Mouse (Mus musculus) brain, embryonic 14.5 days (tissue): ENCODE results near the gene BC025920. TPM values are rescaled to one million over a fixed set of nuclear protein-coding genes. Genes with fewer than 3 reads are reported as not detected.
A peak's percentile ranks its signal among the peaks of the same experiment; 100 is the strongest.

Source experiments
- DNase-seq: peaks from one replicate; pipeline ENCODE4 v3.0.0-alpha.2; 2011; ENCODE audit warnings: low read depth
- CTCF ChIP-seq: fragments of 200-500 bp; IDR thresholded peaks from 2 replicates; pipeline ENCODE4 v1.5.1; 2012; ENCODE audit warnings: inconsistent platforms, mild to moderate bottlenecking, moderate library complexity, borderline replicate concordance; ENCODE audit not compliant: insufficient read depth, insufficient read length; ENCODE audit errors: extremely low read depth
- POLR2A ChIP-seq: fragments of 200-500 bp; IDR thresholded peaks from 2 replicates; pipeline ENCODE4 v1.6.1; 2012; ENCODE audit warnings: mild to moderate bottlenecking, inconsistent platforms, borderline replicate concordance; ENCODE audit not compliant: poor library complexity, insufficient read depth, insufficient read length, severe bottlenecking; ENCODE audit errors: extremely low read depth
- polyA plus RNA-seq: library from polyadenylated mRNA; depleted of rRNA; stranded (reverse); fragments of >200 nt; gene quantifications from 2 replicates; pipeline ENCODE4 v1.2.3, GENCODE M21; 2012; rRNA removed

BC025920 gene
- polyA plus RNA-seq, 1 experiment = 5.5 TPM

- no peak for TF ChIP-seq POLR2A
- TF ChIP-seq CTCF = no peak
Observed at GRCm38 (mm10) chr10:81641566-81641965, 35.5 kb downstream of the BC025920 start.

DNA sequence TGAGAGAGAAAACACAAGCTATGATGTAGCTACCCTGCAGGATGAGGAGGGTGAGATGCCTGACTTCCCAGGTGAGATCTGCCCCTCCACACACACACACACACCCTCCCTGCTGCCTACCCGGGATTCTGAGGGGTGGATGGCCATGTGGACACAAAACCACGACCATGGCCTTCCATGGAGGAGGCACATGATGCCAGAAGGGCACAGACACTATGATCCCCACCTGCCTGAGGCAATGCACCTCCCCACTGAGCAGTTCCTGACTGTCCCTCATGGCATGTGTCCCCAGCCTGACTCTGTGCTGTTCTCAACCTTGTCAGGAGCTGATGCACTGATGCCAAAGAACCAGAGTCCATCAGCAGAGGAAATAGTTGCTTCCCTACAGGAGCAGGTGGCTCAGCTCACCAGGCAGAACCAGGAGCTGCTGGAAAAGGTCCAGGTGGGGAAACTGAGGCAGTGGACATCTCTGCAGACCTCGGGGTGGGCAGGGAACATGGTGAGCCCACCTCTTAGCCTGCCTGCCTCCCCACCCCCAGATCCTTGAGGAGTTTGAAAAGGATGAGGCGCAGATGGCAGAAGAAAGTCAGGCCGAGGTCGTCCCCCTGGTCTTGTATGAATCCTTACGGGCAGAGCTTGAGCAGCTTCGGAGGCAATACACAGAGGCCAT lies 36.0 kb downstream of the BC025920 start:
- DNase-seq = no peak
- no peak for TF ChIP-seq POLR2A
- TF ChIP-seq CTCF = no peak

More at GRCm38 (mm10) chr10:81641566-81641965, 35.5 kb downstream of the BC025920 start:
- DNase-seq = no peak

GRCm38 (mm10) chr10:81642648-81643448 lies 36.8 kb downstream of the BC025920 start:
- no peak for TF ChIP-seq CTCF
- no peak for TF ChIP-seq POLR2A
- DNase-seq = peak; percentile 9

DNA sequence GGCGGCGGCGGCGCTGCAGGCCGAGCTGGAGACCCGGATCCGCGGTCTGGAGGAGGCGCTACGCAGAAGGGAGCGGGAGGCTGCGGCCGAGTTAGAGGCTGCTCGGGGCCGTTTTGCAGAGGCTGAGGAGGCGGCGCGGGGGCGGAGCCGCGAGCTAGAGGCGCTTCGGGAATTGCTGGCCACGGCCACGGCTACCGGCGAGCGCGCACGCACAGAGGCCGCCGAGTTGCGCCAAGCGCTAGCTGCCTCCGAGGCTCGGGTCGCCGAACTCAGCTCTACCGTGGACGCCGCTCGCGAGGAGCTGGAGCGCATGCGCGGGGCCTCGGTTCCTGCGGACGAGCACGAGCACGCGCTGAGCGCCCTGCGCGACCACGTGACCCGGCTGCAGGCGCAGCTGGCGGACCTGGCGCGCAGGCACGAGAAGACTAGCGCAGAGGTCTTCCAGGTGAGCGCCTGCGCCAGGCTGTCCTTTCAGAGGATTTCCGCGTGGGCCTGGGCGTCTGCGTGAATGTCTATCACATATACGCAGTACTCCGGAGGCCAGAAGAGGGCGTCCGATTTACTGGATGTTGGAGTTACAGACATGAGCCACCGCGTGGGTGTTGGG lies 37.5 kb downstream of the BC025920 start:
- TF ChIP-seq POLR2A (peak; percentile 92), CTCF (peak; percentile 56; the same call in 1 of the 2 replicates)
- DNase-seq = peak; percentile 98

DNA sequence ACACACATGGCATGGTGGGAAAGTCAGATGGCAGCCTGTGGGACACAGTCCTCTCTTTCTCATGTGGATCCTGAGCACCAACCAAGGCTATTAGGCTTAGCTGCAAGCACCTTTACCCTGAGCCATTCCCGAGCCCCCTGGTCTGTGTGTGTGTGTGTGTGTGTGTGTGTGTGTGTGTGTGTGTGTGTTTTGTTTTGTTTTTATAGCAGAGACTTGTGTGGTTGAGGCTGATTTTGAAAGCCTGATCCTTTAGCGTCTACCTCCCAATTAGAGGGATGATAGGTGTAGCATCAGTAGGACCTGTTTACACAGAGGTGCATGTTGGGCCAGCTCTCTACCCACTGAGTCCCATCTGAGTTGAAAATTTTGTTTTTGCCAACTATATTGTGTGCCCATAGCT lies 38.1 kb downstream of the BC025920 start:
- no peak for DNase-seq
- no peak for TF ChIP-seq POLR2A
- no peak for TF ChIP-seq CTCF

GRCm38 (mm10) chr10:81644716-81645115 lies 38.6 kb downstream of the BC025920 start:
- DNase-seq = no peak
- no peak for TF ChIP-seq POLR2A
- no peak for TF ChIP-seq CTCF

DNA sequence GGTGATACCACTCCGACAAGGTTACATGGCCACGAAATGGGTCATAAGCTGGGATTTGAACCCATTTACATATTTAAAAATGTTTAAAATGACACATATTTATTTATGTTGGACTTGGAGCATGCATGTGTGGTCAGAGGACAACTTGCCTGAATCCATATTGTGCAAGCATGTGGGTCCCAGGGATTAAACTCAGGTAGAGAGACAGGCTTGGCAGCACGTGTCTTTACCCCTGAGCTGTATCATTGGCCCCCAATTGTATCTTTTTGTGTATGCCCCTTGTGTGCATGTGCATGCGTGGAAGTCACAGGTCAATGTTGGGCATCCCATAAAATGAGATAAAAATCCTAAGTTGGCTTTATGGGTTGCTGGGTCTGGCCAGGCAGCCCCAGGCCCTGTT lies 39.3 kb downstream of the BC025920 start:
- DNase-seq = no peak
- TF ChIP-seq POLR2A (no peak), CTCF (no peak)

DNA sequence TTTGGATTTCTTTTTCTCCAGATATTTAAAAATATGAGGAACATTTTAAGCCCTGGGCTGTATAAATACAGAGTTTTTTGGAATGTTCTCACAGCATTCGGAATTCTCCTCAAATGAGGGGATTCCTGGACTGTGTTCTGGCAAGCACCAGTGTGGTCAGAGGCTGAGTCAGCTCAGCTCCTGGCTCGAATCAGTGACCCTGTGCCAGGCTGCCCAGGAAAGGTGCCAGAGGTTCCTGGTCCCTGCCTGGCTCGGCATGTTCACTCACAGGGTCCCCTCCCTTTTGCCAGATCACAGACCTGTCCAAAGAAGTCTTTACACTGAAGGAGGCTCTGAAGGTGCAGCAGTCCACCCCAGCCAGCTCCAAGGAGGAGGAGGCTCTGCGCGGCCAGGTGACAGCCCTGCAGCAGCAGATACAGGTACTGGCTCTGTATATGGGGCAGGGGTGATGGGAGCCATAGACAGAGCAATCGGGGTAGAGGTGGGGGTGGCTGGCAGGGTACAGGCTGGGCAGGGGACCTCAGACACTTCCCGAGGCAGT lies 40.0 kb downstream of the BC025920 start:
- TF ChIP-seq POLR2A (no peak), CTCF (no peak)
- DNase-seq = no peak

- DNase-seq = peak; percentile 95
- TF ChIP-seq POLR2A = 0 out of 2 replicates have a peak, but pooled peaks have one; percentile 7
Observed at GRCm38 (mm10) chr10:81648803-81649775, 43.0 kb downstream of the BC025920 start, which contains the start of gene Gm10778. Gm10778 (plus strand) TSS chr10:81649059.

GRCm38 (mm10) chr10:81655178-81655577 lies 49.1 kb downstream of the BC025920 start:
- TF ChIP-seq POLR2A = no peak
- no peak for TF ChIP-seq CTCF
- DNase-seq = no peak

DNA sequence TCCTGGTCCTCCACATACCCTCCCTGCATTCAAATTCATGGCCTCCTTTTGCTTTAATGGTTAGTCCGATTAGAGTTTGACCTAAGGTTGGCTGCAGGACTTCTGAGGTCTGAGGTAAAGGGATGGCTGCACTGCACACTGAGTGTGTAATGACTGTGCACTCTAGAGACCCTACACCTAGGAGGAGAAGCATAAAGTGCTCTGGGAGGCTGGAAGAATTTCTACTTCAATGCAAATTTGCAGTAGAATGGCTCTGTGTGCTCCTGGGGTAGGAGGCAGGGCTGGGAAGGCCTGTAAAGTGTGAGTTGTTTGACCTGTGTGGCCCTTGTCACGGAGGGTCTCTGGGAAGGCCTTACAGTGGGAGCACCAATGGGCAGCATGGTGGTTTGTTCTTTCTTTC lies 50.1 kb downstream of the BC025920 start:
- no peak for DNase-seq
- no peak for TF ChIP-seq CTCF
- TF ChIP-seq POLR2A = no peak

Other genes with a start within 250 kb of the BC025920 start
- 13.1 and 15.6 TPM in 2 replicates for gene Mfsd12, start 248.8 kb upstream of the BC025920 start, polyA plus RNA-seq
- gene 4930404N11Rik, start 240.5 kb upstream of the BC025920 start, polyA plus RNA-seq = 0.19 and 0.25 TPM in 2 replicates
- 154 and 184 TPM in 2 replicates for gene Fzr1, start 227.8 kb upstream of the BC025920 start, polyA plus RNA-seq
- gene Dohh, start 221.8 kb upstream of the BC025920 start, polyA plus RNA-seq = 64.0 and 67.4 TPM in 2 replicates
- gene Gm48551, start 221.8 kb upstream of the BC025920 start, polyA plus RNA-seq = 6.8 and 9.6 TPM in 2 replicates
- gene Gm48552, start 217.3 kb upstream of the BC025920 start, polyA plus RNA-seq = 8.7 and 9.4 TPM in 2 replicates
- gene Smim24, start 213.2 kb upstream of the BC025920 start, polyA plus RNA-seq = 3.0 and 4.2 TPM in 2 replicates
- 9.2 and 16.7 TPM in 2 replicates for gene Nfic, start 150.6 kb upstream of the BC025920 start, polyA plus RNA-seq
- gene Celf5, start 123.6 kb upstream of the BC025920 start, polyA plus RNA-seq = 396 and 427 TPM in 2 replicates
- 152 and 206 TPM in 2 replicates for gene Ncln, start 109.9 kb upstream of the BC025920 start, polyA plus RNA-seq
- 0.54 and 0.59 TPM in 2 replicates for gene S1pr4, start 106.1 kb upstream of the BC025920 start, polyA plus RNA-seq
- 0.95 and 1.1 TPM in 2 replicates for gene Gna15, start 82.0 kb upstream of the BC025920 start, polyA plus RNA-seq
- 110 and 115 TPM in 2 replicates for gene Gna11, start 61.1 kb upstream of the BC025920 start, polyA plus RNA-seq
- 568 and 696 TPM in 2 replicates for gene Aes, start 46.8 kb upstream of the BC025920 start, polyA plus RNA-seq
- 82.1 and 123 TPM in 2 replicates for gene Tle2, start 31.7 kb upstream of the BC025920 start, polyA plus RNA-seq
- gene Tle6, start 5.2 kb upstream of the BC025920 start, polyA plus RNA-seq = 5.3 and 8.2 TPM in 2 replicates
- 75.9 and 83.4 TPM in 2 replicates for gene Sirt6, start 21.5 kb downstream of the BC025920 start, polyA plus RNA-seq
- 74.1 and 85.9 TPM in 2 replicates for gene Ankrd24, start 22.3 kb downstream of the BC025920 start, polyA plus RNA-seq
- gene Gm10778, start 42.8 kb downstream of the BC025920 start, polyA plus RNA-seq = 3.0 and 3.8 TPM in 2 replicates
- gene Zfp433, start 98.6 kb downstream of the BC025920 start, polyA plus RNA-seq = 6.6 and 6.9 TPM in 2 replicates
- 9.2 and 11.8 TPM in 2 replicates for gene Gm3055, start 164.9 kb downstream of the BC025920 start, polyA plus RNA-seq
- 0.20 and 0.56 TPM in 2 replicates for gene Gm4767, start 205.9 kb downstream of the BC025920 start, polyA plus RNA-seq